ENCODE assay signal across 9 mouse cellular contexts in genomic region chr10:127750136-127750777, GRCm38 (mm10). TPM values are rescaled to one million over a fixed set of nuclear protein-coding genes. Genes with fewer than 3 reads are reported as not detected.
DNase-seq lines count a peak whose midpoint lies in the region; ATAC-seq and TF ChIP-seq lines count a peak whose summit lies in the region.
"Had no signal": no experiment of that assay in that cellular context is flagged by ENCODE, and none has a peak within 500 bp of the region (broad histone marks: within the 10 kb centered on the region; RNA-seq: fewer than 3 reads in every experiment).

No protein-coding gene starts in this region.

- H3K4me2 ChIP-seq in kidney, postnatal 0 days (ENCODE audit: low read length): peak overlapping the region; percentile 30
- H3K4me2 ChIP-seq in embryonic facial prominence, embryonic 12.5 days (replicated peaks): peak overlapping the region; percentile 33
- H3K4me2 ChIP-seq in hindbrain, embryonic 11.5 days (replicated peaks; ENCODE audit: low read depth, low read length): peak overlapping the region; percentile 29
- peak overlapping the region; percentile 41 for H3K4me2 ChIP-seq in midbrain, embryonic 13.5 days (replicated peaks)

- H3K27me3 ChIP-seq in kidney, postnatal 0 days (ENCODE audit: insufficient read depth, low read length): no peaks in the 10 kb centered on the region
- no peaks in the 10 kb centered on the region for H3K27me3 ChIP-seq in embryonic facial prominence, embryonic 12.5 days
- H3K27me3 ChIP-seq in hindbrain, embryonic 11.5 days (ENCODE audit: control insufficient read depth, insufficient read depth, low read length): no peaks in the 10 kb centered on the region
- no peaks in the 10 kb centered on the region for H3K27me3 ChIP-seq in midbrain, embryonic 13.5 days

- DNase-seq in kidney, postnatal 0 days (ENCODE audit: low spot score): no peak
- no peak for DNase-seq in kidney, adult 18-20 months
- DNase-seq in hindbrain, embryonic 11.5 days (ENCODE audit: low spot score): no peak
- no peak for DNase-seq in retina, embryonic 14.5 days (ENCODE audit: low spot score)
- no peak for DNase-seq in left cerebral cortex, postnatal 14 days (ENCODE audit: low spot score in 2 of 2)
- no peak for DNase-seq in retina, postnatal 1 day

- H3K4me3 ChIP-seq in kidney, postnatal 0 days (replicated peaks; ENCODE audit: low read depth, low read length): peak overlapping the region; percentile 20
- H3K4me3 ChIP-seq in embryonic facial prominence, embryonic 12.5 days: no peak overlapping the region
- H3K4me3 ChIP-seq in hindbrain, embryonic 11.5 days (ENCODE audit: low read depth, low read length): 0 out of 2 replicates have a peak overlapping the region, but pooled peaks have one; percentile 10
- H3K4me3 ChIP-seq in midbrain, embryonic 13.5 days (replicated peaks): peak overlapping the region; percentile 26

- H3K27ac ChIP-seq in kidney, postnatal 0 days: peak overlapping the region; percentile 85
- no peak overlapping the region for H3K27ac ChIP-seq in embryonic facial prominence, embryonic 12.5 days
- no peak overlapping the region for H3K27ac ChIP-seq in hindbrain, embryonic 11.5 days (ENCODE audit: low read depth, low read length)
- H3K27ac ChIP-seq in midbrain, embryonic 13.5 days: no peak overlapping the region

- intact Hi-C loops in left cerebral cortex, postnatal 14 days (cut with DNase I): no loop called here

- WGBS in kidney, postnatal 0 days: 63% methylated on average over 24 of the region's 24 CpGs
- WGBS in embryonic facial prominence, embryonic 12.5 days: 56% methylated on average over 24 of the region's 24 CpGs
- WGBS in hindbrain, embryonic 11.5 days: 44% methylated on average over 24 of the region's 24 CpGs
- 50% methylated on average over 24 of the region's 24 CpGs for WGBS in midbrain, embryonic 13.5 days

- H3K9me3 ChIP-seq in kidney, postnatal 0 days (replicated peaks; ENCODE audit: low read length): no peaks in the 10 kb centered on the region
- H3K9me3 ChIP-seq in embryonic facial prominence, embryonic 12.5 days: no peaks in the 10 kb centered on the region
- H3K9me3 ChIP-seq in hindbrain, embryonic 11.5 days (ENCODE audit: control insufficient read depth, low read length): no peaks in the 10 kb centered on the region
- no peaks in the 10 kb centered on the region for H3K9me3 ChIP-seq in midbrain, embryonic 13.5 days

- H3K4me1 ChIP-seq in kidney, postnatal 0 days (replicated peaks; ENCODE audit: insufficient read depth, low read length): peaks cover 23% of the 10 kb centered on the region; the same call in 1 of the 2 replicates
- H3K4me1 ChIP-seq in embryonic facial prominence, embryonic 12.5 days: peaks cover 10% of the 10 kb centered on the region; the same call in 1 of the 2 replicates
- peaks cover 6% of the 10 kb centered on the region; the same call in 1 of the 2 replicates for H3K4me1 ChIP-seq in hindbrain, embryonic 11.5 days (replicated peaks; ENCODE audit: control insufficient read depth, insufficient read depth, low read length)
- H3K4me1 ChIP-seq in midbrain, embryonic 13.5 days (replicated peaks): peaks cover 12% of the 10 kb centered on the region

- peaks cover 7% of the 10 kb centered on the region for H3K36me3 ChIP-seq in kidney, postnatal 0 days (ENCODE audit: insufficient read depth, low read length)
- peaks cover 30% of the 10 kb centered on the region for H3K36me3 ChIP-seq in embryonic facial prominence, embryonic 12.5 days
- peaks cover 4% of the 10 kb centered on the region; the same call in 1 of the 2 replicates for H3K36me3 ChIP-seq in hindbrain, embryonic 11.5 days (ENCODE audit: control insufficient read depth, insufficient read depth, low read length)
- H3K36me3 ChIP-seq in midbrain, embryonic 13.5 days: peaks cover 37% of the 10 kb centered on the region

- no peak for TF ChIP-seq CTCF in kidney, postnatal 0 days (IDR thresholded peaks at IDR 0.05; ENCODE audit: low read depth)

- no peak for ATAC-seq in kidney, postnatal 0 days (replicated peaks; ENCODE audit: low FRiP score, low read depth)
- no peak for ATAC-seq in embryonic facial prominence, embryonic 12.5 days (ENCODE audit: insufficient number of reproducible peaks, insufficient read depth, low FRiP score, low TSS enrichment)
- no peak for ATAC-seq in hindbrain, embryonic 11.5 days (ENCODE audit: low FRiP score)
- no peak for ATAC-seq in midbrain, embryonic 13.5 days

- H3K9ac ChIP-seq in kidney, postnatal 0 days (ENCODE audit: low read depth, low read length): no peak overlapping the region
- H3K9ac ChIP-seq in embryonic facial prominence, embryonic 12.5 days: no peak overlapping the region
- no peak overlapping the region for H3K9ac ChIP-seq in hindbrain, embryonic 11.5 days (ENCODE audit: low read depth, low read length)
- 0 out of 2 replicates have a peak overlapping the region, but pooled peaks have one; percentile 41 for H3K9ac ChIP-seq in midbrain, embryonic 13.5 days (replicated peaks)

RNA-seq across cellular contexts. Expression of gene Gpr182, which starts 1.3 kb away (rescaled TPM):
- polyA plus RNA-seq in kidney, postnatal 0 days (2015; fragmentation: Nextera tagmentation; extraction: Ambion mirVana): 8.3 and 8.9 TPM in 2 replicates
- 0.48 and 0.70 TPM in 2 replicates for polyA plus RNA-seq in embryonic facial prominence, embryonic 12.5 days (2016; fragmentation: Nextera tagmentation; extraction: Ambion mirVana)
- 0.25 and 0.63 TPM in 2 replicates for polyA plus RNA-seq in hindbrain, embryonic 11.5 days (2014; fragmentation: Nextera tagmentation; extraction: Ambion mirVana)
- 0.39 and 0.52 TPM in 2 replicates for polyA plus RNA-seq in midbrain, embryonic 13.5 days (2015; fragmentation: Nextera tagmentation; extraction: Ambion mirVana)
- total RNA-seq in left cerebral cortex, postnatal 14 days (2021): 1 to 10 TPM; 1.3 to 1.5 TPM

RNA-seq across cellular contexts. Expression of gene Rdh1, which starts 9.3 kb away (rescaled TPM):
- 0.21 and 0.28 TPM in 2 replicates for polyA plus RNA-seq in kidney, postnatal 0 days (2015; fragmentation: Nextera tagmentation; extraction: Ambion mirVana)
- polyA plus RNA-seq in embryonic facial prominence, embryonic 12.5 days (2016; fragmentation: Nextera tagmentation; extraction: Ambion mirVana): not detected in 2 replicates
- 0.05 TPM in 1 of 2 replicates, not detected in the other for polyA plus RNA-seq in hindbrain, embryonic 11.5 days (2014; fragmentation: Nextera tagmentation; extraction: Ambion mirVana)
- polyA plus RNA-seq in midbrain, embryonic 13.5 days (2015; fragmentation: Nextera tagmentation; extraction: Ambion mirVana): 0.04 TPM in 1 of 2 replicates, not detected in the other
- under 1 TPM; 0.18 to 0.21 TPM for total RNA-seq in left cerebral cortex, postnatal 14 days (2021)

RNA-seq across cellular contexts. Expression of gene Rdh16f1, which starts 9.3 kb away (rescaled TPM):
- 0.87 and 0.98 TPM in 2 replicates for polyA plus RNA-seq in kidney, postnatal 0 days (2015; fragmentation: Nextera tagmentation; extraction: Ambion mirVana)
- 0.09 TPM in 1 of 2 replicates, not detected in the other for polyA plus RNA-seq in embryonic facial prominence, embryonic 12.5 days (2016; fragmentation: Nextera tagmentation; extraction: Ambion mirVana)
- not detected in 2 replicates for polyA plus RNA-seq in hindbrain, embryonic 11.5 days (2014; fragmentation: Nextera tagmentation; extraction: Ambion mirVana)
- not detected in 2 replicates for polyA plus RNA-seq in midbrain, embryonic 13.5 days (2015; fragmentation: Nextera tagmentation; extraction: Ambion mirVana)
- total RNA-seq in left cerebral cortex, postnatal 14 days (2021): not detected
- total RNA-seq: neutrophil, adult 5-6 weeks had no signal

RNA-seq across cellular contexts. Expression of gene Zbtb39, which starts 10.9 kb away (rescaled TPM):
- 2.8 and 3.0 TPM in 2 replicates for polyA plus RNA-seq in kidney, postnatal 0 days (2015; fragmentation: Nextera tagmentation; extraction: Ambion mirVana)
- polyA plus RNA-seq in embryonic facial prominence, embryonic 12.5 days (2016; fragmentation: Nextera tagmentation; extraction: Ambion mirVana): 4.8 and 5.2 TPM in 2 replicates
- 7.2 and 9.3 TPM in 2 replicates for polyA plus RNA-seq in hindbrain, embryonic 11.5 days (2014; fragmentation: Nextera tagmentation; extraction: Ambion mirVana)
- 5.1 and 5.3 TPM in 2 replicates for polyA plus RNA-seq in midbrain, embryonic 13.5 days (2015; fragmentation: Nextera tagmentation; extraction: Ambion mirVana)
- total RNA-seq in left cerebral cortex, postnatal 14 days (2021): 1 to 10 TPM; 8.5 to 8.8 TPM

RNA-seq across cellular contexts. Expression of gene Rdh9, which starts 25.9 kb away (rescaled TPM):
- not detected in 2 replicates for polyA plus RNA-seq in kidney, postnatal 0 days (2015; fragmentation: Nextera tagmentation; extraction: Ambion mirVana)
- polyA plus RNA-seq in embryonic facial prominence, embryonic 12.5 days (2016; fragmentation: Nextera tagmentation; extraction: Ambion mirVana): 0.09 TPM in 1 of 2 replicates, not detected in the other
- 0.06 TPM in 1 of 2 replicates, not detected in the other for polyA plus RNA-seq in hindbrain, embryonic 11.5 days (2014; fragmentation: Nextera tagmentation; extraction: Ambion mirVana)
- 0.09 TPM in 2 replicates for polyA plus RNA-seq in midbrain, embryonic 13.5 days (2015; fragmentation: Nextera tagmentation; extraction: Ambion mirVana)
- total RNA-seq in left cerebral cortex, postnatal 14 days (2021): under 1 TPM; 0.87 to 0.94 TPM
- total RNA-seq: neutrophil, adult 5-6 weeks had no signal
